Mouse (Mus musculus) thymus, adult 2 months (tissue): ENCODE measurements at regions not wholly inside any gene's neighbourhood (a gene's known extent, or its start where the extent isn't known, plus 50 kb on each side); places are given as distances from the start of the nearest gene placed in this dataset.

ENCODE experiments used
- CTCF ChIP-seq: fragments of 200-500 bp; IDR thresholded peaks from 2 replicates; pipeline ENCODE4 v1.5.1; 2012; ENCODE audit warnings: mild to moderate bottlenecking, control low read depth, low read length, moderate library complexity, borderline replicate concordance; ENCODE audit not compliant: control insufficient read depth, poor library complexity, insufficient read depth; ENCODE audit errors: extremely low read depth
- POLR2A ChIP-seq: fragments of 200-500 bp; IDR thresholded peaks from 2 replicates; pipeline ENCODE4 v1.6.1; 2012; ENCODE audit warnings: mild to moderate bottlenecking, low read length, control low read depth, moderate library complexity; ENCODE audit not compliant: control insufficient read depth, poor library complexity, insufficient read depth; ENCODE audit errors: extremely low read depth

DNA sequence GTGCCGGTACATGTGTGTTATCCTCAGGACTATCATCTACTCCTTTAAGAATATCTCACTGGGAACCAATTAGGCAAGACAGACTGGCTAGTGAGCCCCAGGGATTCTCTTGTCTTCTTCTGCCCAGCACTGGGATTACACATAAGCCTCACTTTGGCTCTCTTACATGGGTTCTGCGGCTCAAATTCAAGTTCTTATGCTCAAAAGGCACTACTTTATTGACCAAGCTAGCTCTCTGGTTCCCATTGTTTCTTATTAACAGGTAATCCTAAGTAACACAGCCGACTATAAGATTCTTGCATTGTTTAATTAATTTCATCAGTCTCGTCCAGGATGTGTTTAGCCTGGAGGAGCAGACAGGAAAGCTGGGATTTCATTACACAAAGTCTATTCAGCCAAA lies 80.3 kb upstream of the Tab2 start:
- no peak for TF ChIP-seq CTCF
- no peak for TF ChIP-seq POLR2A
